Mouse (Mus musculus) embryonic facial prominence, embryonic 12.5 days (tissue): ENCODE measurements around the gene Camk2b. TPM values are rescaled to one million over a fixed set of nuclear protein-coding genes. Genes with fewer than 3 reads are reported as not detected.
A peak's percentile ranks its signal among the peaks of the same experiment; 100 is the strongest.

ENCODE experiments used
- ATAC-seq: fragments of 200-750 bp; cut with Nextera tagmentation; 2 replicates; pipeline ENCODE4 v1.8.0; 2017; ENCODE audit not compliant: insufficient number of reproducible peaks, insufficient read depth, low FRiP score, low TSS enrichment
- H3K27ac ChIP-seq: fragments of 300-500 bp; sonication (generic); 2 replicates; pipeline ENCODE4 v1.5.1; 2016; ENCODE audit warnings: mild to moderate bottlenecking
- H3K27me3 ChIP-seq: fragments of 300-500 bp; sonication (generic); 2 replicates; pipeline ENCODE4 v1.6.1; 2016; ENCODE audit warnings: mild to moderate bottlenecking, moderate library complexity
- H3K36me3 ChIP-seq: fragments of 300-500 bp; sonication (generic); 2 replicates; pipeline ENCODE4 v1.6.1; 2016; ENCODE audit warnings: mild to moderate bottlenecking
- H3K4me1 ChIP-seq: fragments of 300-500 bp; sonication (generic); 2 replicates; pipeline ENCODE4 v1.6.1; 2016
- H3K4me2 ChIP-seq: fragments of 300-500 bp; sonication (generic); replicated peaks from 2 replicates; pipeline ENCODE4 v1.6.1; 2016; ENCODE audit warnings: mild to moderate bottlenecking, moderate library complexity
- H3K4me3 ChIP-seq: fragments of 300-500 bp; sonication (generic); 2 replicates; pipeline ENCODE4 v1.5.1; 2016; ENCODE audit warnings: mild to moderate bottlenecking
- H3K9ac ChIP-seq: fragments of 300-500 bp; sonication (generic); 2 replicates; pipeline ENCODE4 v1.6.1; 2016; ENCODE audit warnings: mild to moderate bottlenecking, moderate library complexity
- H3K9me3 ChIP-seq: fragments of 300-500 bp; sonication (generic); 2 replicates; pipeline ENCODE4 v1.6.1; 2016; ENCODE audit warnings: mild to moderate bottlenecking, moderate library complexity
- WGBS: fragments of 180-500 bp; shearing (Covaris S2); methylation state at CpG from one replicate; pipeline ENCODE4 v1.1.7; 2016; 5-methylcytosine and 5-hydroxymethylcytosine counted together
- polyA plus RNA-seq: library from polyadenylated mRNA; unstranded; fragments of >200 nt; fragmentation: Nextera tagmentation; extraction: Ambion mirVana; gene quantifications from 2 replicates; pipeline ENCODE4 v1.2.1, GENCODE M21; 2016

Camk2b gene
- polyA plus RNA-seq, 1 experiment from 2014 or later: 2.4 TPM

- Histone ChIP-seq H3K9ac (peak overlapping the region; percentile 51), H3K4me1 (peaks cover 13% of the 10 kb centered on the region), H3K27me3 (peaks cover 84% of the 10 kb centered on the region), H3K9me3 (no peaks in the 10 kb centered on the region), H3K36me3 (no peaks in the 10 kb centered on the region), H3K4me3 (peak overlapping the region; percentile 54), H3K27ac (no peak overlapping the region), H3K4me2 (peak overlapping the region; percentile 95)
- under 1% methylated on average over 89 of the region's 95 CpGs for WGBS
- 0 out of 2 replicates have a peak, but pooled peaks have one; percentile 37 for ATAC-seq
Observed at GRCm38 (mm10) chr11:6065551-6066121, 526 bp downstream of the Camk2b start.

GRCm38 (mm10) chr11:6065046-6065521, 1.1 kb downstream of the Camk2b start:
- Histone ChIP-seq H3K4me3 (peak overlapping the region; percentile 54), H3K27ac (no peak overlapping the region), H3K36me3 (no peaks in the 10 kb centered on the region), H3K4me2 (peak overlapping the region; percentile 95), H3K4me1 (peaks cover 13% of the 10 kb centered on the region), H3K27me3 (peaks cover 79% of the 10 kb centered on the region), H3K9ac (peak overlapping the region; percentile 51), H3K9me3 (no peaks in the 10 kb centered on the region)
- no peak for ATAC-seq
- WGBS: 2% methylated on average over 55 of the region's 55 CpGs

- Histone ChIP-seq H3K9me3 (no peaks in the 10 kb centered on the region), H3K36me3 (no peaks in the 10 kb centered on the region), H3K4me1 (peaks cover 13% of the 10 kb centered on the region), H3K4me2 (peak overlapping the region; percentile 95), H3K27me3 (peaks cover 73% of the 10 kb centered on the region), H3K27ac (no peak overlapping the region), H3K9ac (peak overlapping the region; percentile 51), H3K4me3 (peak overlapping the region; percentile 54)
- 4% methylated on average over 30 of the region's 30 CpGs for WGBS
- ATAC-seq: no peak
Observed at GRCm38 (mm10) chr11:6064215-6065045, 1.7 kb downstream of the Camk2b start.

GRCm38 (mm10) chr11:6063501-6064214, 2.5 kb downstream of the Camk2b start:
- no peak overlapping the region for H3K4me2 ChIP-seq
- H3K4me3 ChIP-seq: no peak overlapping the region
- no peak for ATAC-seq
- no peak overlapping the region for H3K27ac ChIP-seq
- H3K9ac ChIP-seq: no peak overlapping the region; the same call in 1 of the 2 replicates
- no peaks in the 10 kb centered on the region for H3K9me3 ChIP-seq
- H3K27me3 ChIP-seq: peaks cover 65% of the 10 kb centered on the region
- 41% methylated on average over 17 of the region's 17 CpGs for WGBS
- H3K36me3 ChIP-seq: no peaks in the 10 kb centered on the region
- H3K4me1 ChIP-seq: peaks cover 13% of the 10 kb centered on the region

GRCm38 (mm10) chr11:6063065-6063464, 3.1 kb downstream of the Camk2b start:
- 78% methylated on average over 7 of the region's 7 CpGs for WGBS
- H3K4me2 ChIP-seq: no peak overlapping the region
- peaks cover 59% of the 10 kb centered on the region for H3K27me3 ChIP-seq
- H3K27ac ChIP-seq: no peak overlapping the region
- no peak overlapping the region for H3K4me3 ChIP-seq
- peaks cover 8% of the 10 kb centered on the region for H3K4me1 ChIP-seq
- no peaks in the 10 kb centered on the region for H3K36me3 ChIP-seq
- ATAC-seq: no peak
- H3K9ac ChIP-seq: no peak overlapping the region
- no peaks in the 10 kb centered on the region for H3K9me3 ChIP-seq

GRCm38 (mm10) chr11:6062329-6062728, 3.8 kb downstream of the Camk2b start:
- Histone ChIP-seq H3K27me3 (peaks cover 52% of the 10 kb centered on the region), H3K36me3 (no peaks in the 10 kb centered on the region), H3K27ac (no peak overlapping the region), H3K9me3 (no peaks in the 10 kb centered on the region), H3K4me3 (no peak overlapping the region), H3K4me2 (no peak overlapping the region), H3K9ac (no peak overlapping the region), H3K4me1 (peaks cover 7% of the 10 kb centered on the region)
- WGBS: 89% methylated on average over 11 of the region's 11 CpGs
- no peak for ATAC-seq

GRCm38 (mm10) chr11:6061891-6062290, 4.3 kb downstream of the Camk2b start:
- no peak overlapping the region for H3K4me3 ChIP-seq
- ATAC-seq: no peak
- WGBS: 68% methylated on average over 5 of the region's 5 CpGs
- H3K9me3 ChIP-seq: no peaks in the 10 kb centered on the region
- peaks cover 47% of the 10 kb centered on the region for H3K27me3 ChIP-seq
- H3K27ac ChIP-seq: no peak overlapping the region
- H3K4me1 ChIP-seq: peaks cover 7% of the 10 kb centered on the region
- H3K4me2 ChIP-seq: no peak overlapping the region
- no peaks in the 10 kb centered on the region for H3K36me3 ChIP-seq
- no peak overlapping the region for H3K9ac ChIP-seq

GRCm38 (mm10) chr11:6059162-6059561, 7.0 kb downstream of the Camk2b start:
- ATAC-seq: no peak
- Histone ChIP-seq H3K4me1 (no peaks in the 10 kb centered on the region), H3K4me2 (no peak overlapping the region), H3K27ac (no peak overlapping the region), H3K36me3 (no peaks in the 10 kb centered on the region), H3K27me3 (peaks cover 20% of the 10 kb centered on the region), H3K9me3 (no peaks in the 10 kb centered on the region), H3K9ac (no peak overlapping the region), H3K4me3 (no peak overlapping the region)
- 93% methylated on average over 10 of the region's 10 CpGs for WGBS

- no peak overlapping the region for H3K4me2 ChIP-seq
- H3K27me3 ChIP-seq: no peaks in the 10 kb centered on the region
- H3K9ac ChIP-seq: no peak overlapping the region
- no peaks in the 10 kb centered on the region for H3K4me1 ChIP-seq
- ATAC-seq: no peak
- H3K4me3 ChIP-seq: no peak overlapping the region
- no peaks in the 10 kb centered on the region for H3K36me3 ChIP-seq
- 84% methylated on average over 8 of the region's 8 CpGs for WGBS
- H3K27ac ChIP-seq: no peak overlapping the region
- no peaks in the 10 kb centered on the region for H3K9me3 ChIP-seq
Observed at GRCm38 (mm10) chr11:6053386-6053785, 12.8 kb downstream of the Camk2b start.

GRCm38 (mm10) chr11:6050066-6050560, 16.0 kb downstream of the Camk2b start:
- ATAC-seq: no peak
- Histone ChIP-seq H3K4me2 (no peak overlapping the region), H3K4me1 (no peaks in the 10 kb centered on the region), H3K9ac (no peak overlapping the region), H3K4me3 (no peak overlapping the region), H3K27ac (no peak overlapping the region), H3K36me3 (no peaks in the 10 kb centered on the region), H3K27me3 (no peaks in the 10 kb centered on the region), H3K9me3 (no peaks in the 10 kb centered on the region)
- WGBS: 79% methylated on average over 4 of the region's 4 CpGs

GRCm38 (mm10) chr11:6048208-6048607, 18.0 kb downstream of the Camk2b start:
- H3K4me2 ChIP-seq: no peak overlapping the region
- H3K4me1 ChIP-seq: no peaks in the 10 kb centered on the region
- H3K36me3 ChIP-seq: no peaks in the 10 kb centered on the region
- H3K27me3 ChIP-seq: no peaks in the 10 kb centered on the region
- no peak overlapping the region for H3K27ac ChIP-seq
- H3K9me3 ChIP-seq: no peaks in the 10 kb centered on the region
- no peak for ATAC-seq
- WGBS: 77% methylated on average over 9 of the region's 9 CpGs
- H3K9ac ChIP-seq: no peak overlapping the region
- H3K4me3 ChIP-seq: no peak overlapping the region
